Mouse (Mus musculus) lung, adult 2 months (tissue): ENCODE data around the gene Fstl3.

Source experiments
- CTCF ChIP-seq: fragments of 200-500 bp; IDR thresholded peaks from 2 replicates; pipeline ENCODE4 v1.5.1; 2011; ENCODE audit warnings: mild to moderate bottlenecking, low read length, control low read depth; ENCODE audit not compliant: insufficient read depth
- POLR2A ChIP-seq: fragments of 200-500 bp; IDR thresholded peaks from 2 replicates; pipeline ENCODE4 v1.6.1; 2011; ENCODE audit warnings: low read depth, mild to moderate bottlenecking, control low read depth, low read length, borderline replicate concordance; ENCODE audit errors: extremely low read depth

DNA sequence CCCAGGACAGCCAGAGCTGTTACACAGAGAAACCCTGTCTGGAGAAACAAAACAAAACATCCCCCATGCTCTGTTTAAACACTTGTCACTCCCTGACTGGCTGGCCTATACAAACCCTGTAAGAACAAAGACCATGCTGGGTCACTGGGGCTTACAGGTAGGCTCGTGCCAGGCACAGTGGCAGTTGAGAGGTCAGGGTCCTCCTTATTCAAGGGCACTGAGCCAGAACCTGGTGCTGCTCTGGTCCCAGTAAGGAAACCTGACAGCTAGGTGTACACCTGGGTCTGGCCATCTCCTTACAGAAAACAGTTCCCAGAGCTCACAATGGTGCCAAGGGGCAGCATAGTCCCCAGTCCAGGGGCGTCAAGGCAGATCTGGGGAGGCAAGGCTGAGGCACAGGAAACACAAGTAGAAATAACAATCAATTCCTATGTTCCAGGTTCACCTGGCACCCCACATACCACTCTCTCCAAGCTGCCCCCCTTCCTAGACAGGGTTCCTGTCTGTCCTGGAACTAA, 11.8 kb upstream of the Fstl3 start:
- TF ChIP-seq CTCF = no peak
- no peak for TF ChIP-seq POLR2A
